Comparison of ENCODE assay signal across 43 mouse cellular contexts in genomic region chr1:78528356-78528755, GRCm38 (mm10). TPM values are rescaled to one million over a fixed set of nuclear protein-coding genes. Genes with fewer than 3 reads are reported as not detected.
"Had no signal": no experiment of that assay in that cellular context is flagged by ENCODE, and none has a peak within 500 bp of the region (broad histone marks: within the 10 kb centered on the region; RNA-seq: fewer than 3 reads in every experiment).

No protein-coding gene starts in this region.

- H3K4me2 ChIP-seq: heart, embryonic 12.5 days; heart, embryonic 13.5 days; heart, embryonic 15.5 days; hindbrain, embryonic 12.5 days; hindbrain, embryonic 13.5 days; hindbrain, embryonic 14.5 days; hindbrain, embryonic 15.5 days; intestine, embryonic 15.5 days; kidney, embryonic 15.5 days had no signal

- H3K36me3 ChIP-seq: heart, embryonic 12.5 days; heart, embryonic 13.5 days; heart, embryonic 15.5 days; hindbrain, embryonic 10.5 days; hindbrain, embryonic 12.5 days; hindbrain, embryonic 13.5 days; hindbrain, embryonic 15.5 days; intestine, embryonic 15.5 days; kidney, embryonic 15.5 days had no signal

- ATAC-seq: hindbrain, embryonic 16.5 days; hindbrain, postnatal 0 days; inflammation-experienced regulatory T-cells, adult 6 months; intestine, embryonic 15.5 days; intestine, embryonic 16.5 days; intestine, postnatal 0 days had no signal

- H3K4me3 ChIP-seq: heart, embryonic 12.5 days; heart, embryonic 13.5 days; heart, embryonic 15.5 days; hindbrain, embryonic 10.5 days; hindbrain, embryonic 12.5 days; hindbrain, embryonic 13.5 days; hindbrain, embryonic 15.5 days; intestine, embryonic 15.5 days; kidney, embryonic 15.5 days; layer of hippocampus, adult 2 months; left cerebral cortex, adult 2 months had no signal

- H3K4me1 ChIP-seq: heart, embryonic 12.5 days; heart, embryonic 13.5 days; heart, embryonic 15.5 days; hindbrain, embryonic 12.5 days; hindbrain, embryonic 13.5 days; hindbrain, embryonic 15.5 days; intestine, embryonic 15.5 days had no signal

- H3K9me3 ChIP-seq: heart, embryonic 12.5 days; heart, embryonic 13.5 days; heart, embryonic 15.5 days; hindbrain, embryonic 10.5 days; hindbrain, embryonic 12.5 days; hindbrain, embryonic 13.5 days; hindbrain, embryonic 15.5 days; intestine, embryonic 15.5 days; kidney, embryonic 15.5 days had no signal

- H3K27ac ChIP-seq: heart, embryonic 13.5 days; heart, embryonic 15.5 days; hindbrain, embryonic 10.5 days; hindbrain, embryonic 12.5 days; hindbrain, embryonic 13.5 days; hindbrain, embryonic 14.5 days; hindbrain, embryonic 15.5 days; hindbrain, postnatal 0 days; intestine, embryonic 15.5 days; kidney, embryonic 15.5 days; kidney, postnatal 0 days; layer of hippocampus, adult 2 months; left cerebral cortex, adult 2 months had no signal

- H3K27me3 ChIP-seq: heart, embryonic 13.5 days; heart, embryonic 15.5 days; hindbrain, embryonic 12.5 days; hindbrain, embryonic 13.5 days; hindbrain, embryonic 15.5 days; intestine, embryonic 15.5 days; kidney, embryonic 15.5 days had no signal

- DNase-seq: heart, postnatal 10 days; heart, postnatal 36 days; heart, postnatal 4 days; kidney, adult 11 months; kidney, adult 18-20 months; kidney, adult 2 months; kidney, adult 8-10 months; kidney, adult 9 months; kidney, postnatal 10 days; kidney, postnatal 14 days; kidney, postnatal 25 days; kidney, postnatal 36 days; kidney, postnatal 4 days; layer of hippocampus, adult 9-11 months; layer of hippocampus, postnatal 36 days had no signal

- H3K9ac ChIP-seq: heart, embryonic 12.5 days; heart, embryonic 13.5 days; heart, embryonic 15.5 days; hindbrain, embryonic 12.5 days; hindbrain, embryonic 13.5 days; hindbrain, embryonic 14.5 days; hindbrain, embryonic 15.5 days; intestine, embryonic 15.5 days; kidney, embryonic 15.5 days had no signal

RNA-seq across cellular contexts. Expression of gene BC035947, which starts 16.4 kb away (rescaled TPM):
- total RNA-seq: heart, adult 8-10 months; heart, postnatal 10 days; heart, postnatal 36 days; heart, postnatal 4 days; hematopoietic stem cell, adult 5-6 weeks had no signal
- polyA plus RNA-seq: heart, embryonic 14.5 days; heart, embryonic 15.5 days; heart, embryonic 16.5 days; heart, postnatal 0 days; inflammation-experienced regulatory T-cells, adult 6 months had no signal

RNA-seq across cellular contexts. Expression of gene Mogat1, which starts 17.6 kb away (rescaled TPM):
- total RNA-seq: heart, adult 8-10 months; heart, postnatal 25 days; heart, postnatal 36 days; heart, postnatal 4 days; hematopoietic stem cell, adult 5-6 weeks; hindbrain, postnatal 0 days; layer of hippocampus, adult 2 months; layer of hippocampus, postnatal 10 days; layer of hippocampus, postnatal 14 days; layer of hippocampus, postnatal 36 days; left cerebral cortex, adult 18-20 months; left cerebral cortex, adult 2 months had no signal
- polyA plus RNA-seq: heart, embryonic 12.5 days; heart, embryonic 13.5 days; heart, embryonic 14.5 days; heart, embryonic 15.5 days; hindbrain, embryonic 10.5 days; hindbrain, embryonic 12.5 days; hindbrain, embryonic 13.5 days; inflammation-experienced regulatory T-cells, adult 6 months; intestine, embryonic 15.5 days; intestine, embryonic 16.5 days; kidney, embryonic 14.5 days had no signal
